Mouse (Mus musculus): ENCODE results near the gene Map3k12. TPM values are rescaled to one million over a fixed set of nuclear protein-coding genes. Genes with fewer than 3 reads are reported as not detected.

The Map3k12 gene
- 3.6 and 5.4 TPM in 2 replicates for polyA plus RNA-seq (2012; rRNA removed)

DNA sequence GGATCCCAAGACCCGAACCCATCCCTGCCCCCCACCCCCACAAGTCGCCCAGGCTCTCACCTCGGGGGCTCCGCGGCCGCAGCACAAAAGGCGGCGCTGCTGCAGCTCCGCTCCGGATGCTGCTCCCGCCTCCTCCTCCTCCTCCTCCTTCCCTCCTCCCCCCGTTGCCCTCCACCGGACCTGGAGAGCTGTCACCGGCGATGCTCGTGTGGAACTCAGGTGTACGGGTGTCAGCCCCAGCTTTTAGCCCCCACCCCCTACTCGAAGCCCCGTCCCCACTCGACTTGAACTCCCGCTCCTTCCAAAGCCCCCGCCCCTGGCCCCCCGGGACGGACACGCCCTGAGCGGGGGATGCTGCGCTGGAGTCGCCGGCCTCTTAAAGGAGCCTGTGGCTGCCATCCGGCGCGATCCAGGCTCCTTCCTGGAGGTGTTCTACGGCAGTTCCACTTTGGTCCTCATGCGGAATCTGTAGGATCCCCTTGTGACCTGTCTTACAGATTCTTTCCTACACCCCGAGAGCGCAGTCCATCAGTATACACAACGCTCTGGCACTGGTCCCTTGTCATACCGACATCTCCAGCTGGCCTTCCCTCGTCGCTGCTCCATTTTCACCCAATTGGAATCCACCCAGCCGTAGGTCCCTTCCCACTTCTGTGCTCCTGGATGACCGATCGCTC is at the start of gene Map3k12:
Map3k12 (minus strand) TSS at position 337 of the 677 bp plus-strand sequence.

DNA sequence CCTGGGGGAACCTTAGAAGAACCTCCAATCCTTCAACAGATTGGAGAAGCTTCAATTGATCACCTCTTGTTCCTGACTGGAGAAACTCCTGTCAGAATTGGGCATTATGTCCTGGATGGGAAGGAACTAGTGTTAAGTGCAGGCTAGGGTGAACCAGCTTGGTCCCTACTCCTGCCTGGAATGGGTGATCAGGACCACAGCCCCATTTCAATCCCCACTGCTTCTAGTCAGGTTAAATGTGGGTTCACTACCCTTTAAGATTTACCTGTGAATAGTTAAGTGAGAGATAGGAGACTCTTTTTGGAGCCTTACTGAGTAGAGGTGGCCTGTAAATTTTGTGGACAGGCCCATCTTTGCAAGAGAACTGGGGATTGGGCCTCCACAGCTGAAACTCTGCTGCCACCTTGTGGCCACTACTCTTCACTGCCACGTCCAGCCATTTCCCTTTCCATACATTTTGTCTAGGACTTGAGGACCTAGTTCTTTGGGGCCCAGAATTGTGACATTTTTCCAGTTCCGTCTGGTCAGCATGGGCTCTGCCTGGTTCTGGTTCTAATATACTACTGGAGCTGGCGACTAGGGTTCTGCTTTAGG is 8.1 kb upstream of the Map3k12 start, which contains the start of gene Npff:
Npff (minus strand) TSS at position 51 of the 594 bp plus-strand sequence.

DNA sequence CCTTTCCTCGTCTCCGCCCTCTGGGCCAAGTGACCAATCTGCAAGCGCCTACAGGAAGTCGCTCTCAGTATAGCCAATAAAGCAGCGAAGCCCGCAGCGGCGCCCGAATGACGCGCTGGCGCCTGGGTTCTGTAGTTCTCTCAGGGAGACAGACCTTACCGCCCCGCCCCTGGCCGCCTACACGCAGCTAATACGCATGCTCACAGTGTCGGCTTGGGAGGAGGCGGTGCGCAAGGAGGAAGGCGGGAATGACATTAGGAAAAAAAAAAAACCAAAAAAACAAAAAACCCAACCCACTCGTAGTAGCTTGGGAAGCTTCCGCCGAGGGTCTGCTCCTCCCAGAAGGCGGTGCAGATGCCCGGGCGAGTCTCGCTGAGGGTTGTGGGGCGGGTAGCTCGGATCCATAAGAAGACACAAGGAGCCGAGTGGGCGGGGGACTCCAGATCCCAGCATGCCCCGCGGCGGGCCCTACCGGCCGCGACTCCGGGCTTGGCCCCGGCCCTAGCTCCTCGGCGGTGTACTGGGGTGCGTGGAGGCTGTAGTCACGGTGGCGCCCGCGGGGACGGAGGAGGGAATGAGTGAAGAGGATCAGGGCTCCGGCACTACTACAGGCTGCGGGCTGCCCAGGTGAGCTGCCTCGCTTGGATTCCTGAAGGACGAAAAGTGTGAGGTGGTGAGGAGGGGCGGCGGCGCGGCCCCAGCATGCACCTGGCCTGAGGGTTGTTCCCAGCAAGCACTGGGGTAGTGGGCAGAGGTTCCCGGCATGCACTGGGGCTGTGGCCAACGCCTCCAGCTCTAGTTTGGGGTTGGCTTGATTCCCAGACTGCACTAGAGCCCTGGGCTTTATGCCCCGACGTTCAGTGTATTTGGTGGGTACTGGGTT is 1.4 kb upstream of the Map3k12 start, which contains the start of gene Tarbp2:
Tarbp2 (plus strand) TSS at position 217 of the 883 bp plus-strand sequence.

DNA sequence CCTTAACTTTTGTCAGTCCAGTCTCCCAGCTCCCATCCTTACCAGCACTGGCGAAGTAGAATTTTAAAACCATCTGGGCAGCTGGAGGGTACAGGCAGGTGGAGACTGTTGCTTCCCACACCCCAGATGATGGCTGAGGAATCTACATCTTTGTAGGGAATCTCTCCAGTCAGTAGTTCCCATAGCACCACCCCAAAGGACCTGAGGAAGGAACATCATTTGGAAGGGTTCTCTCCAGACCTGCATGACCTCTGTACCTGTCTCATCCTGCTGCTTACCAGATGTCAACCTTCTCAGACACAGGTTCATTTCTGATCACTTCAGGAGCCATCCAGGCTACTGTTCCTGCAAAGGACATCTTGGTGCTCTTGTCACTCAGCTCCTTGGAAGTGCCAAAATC is 13.4 kb downstream of the Map3k12 start, which contains the start of gene Gm10337:
Gm10337 (plus strand) TSS at position 276 of the 400 bp plus-strand sequence.

DNA sequence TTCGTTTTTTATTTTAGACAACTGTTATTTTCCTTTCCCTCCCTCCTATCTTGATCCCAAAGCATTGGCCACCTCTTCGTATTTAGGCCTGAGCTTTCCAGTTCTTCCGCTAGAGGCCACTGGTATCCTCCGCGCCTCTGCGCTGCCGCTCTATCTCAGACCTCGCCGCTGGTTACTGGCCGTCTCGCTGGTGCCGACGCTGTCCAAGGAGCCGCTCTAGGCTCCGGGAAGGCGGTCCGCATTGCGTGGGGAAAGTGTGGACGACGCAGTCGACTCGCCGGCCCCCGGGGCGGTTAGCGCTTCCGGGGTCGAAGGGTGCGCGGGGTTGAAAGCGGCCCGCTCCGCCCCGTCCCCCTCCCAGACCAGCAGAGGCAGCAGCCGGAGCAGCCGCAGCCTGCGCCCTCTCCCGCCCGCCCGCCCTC is 46.7 kb downstream of the Map3k12 start, which contains the start of gene Pcbp2:
Pcbp2 (plus strand) TSS at position 357 of the 422 bp plus-strand sequence.

DNA sequence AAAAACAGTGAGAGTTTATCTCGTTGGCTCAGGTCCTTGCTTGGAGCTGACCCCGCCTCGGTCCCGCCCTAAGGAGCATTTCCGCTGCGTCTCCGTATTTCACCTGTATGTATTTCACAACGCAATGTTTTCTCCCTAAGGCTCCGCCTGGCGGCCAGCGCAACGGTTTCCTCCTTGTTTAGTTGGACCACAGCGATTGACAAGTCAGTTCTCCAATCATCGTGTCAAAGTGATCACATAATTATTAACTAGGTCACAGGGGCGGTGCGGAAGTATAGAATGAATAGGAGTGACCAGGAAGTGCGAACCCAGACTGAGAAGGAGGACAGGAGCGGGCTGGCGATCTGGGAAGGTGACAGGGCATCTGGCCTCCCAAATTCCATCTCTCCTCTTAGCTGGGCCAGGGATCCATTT is 58.0 kb downstream of the Map3k12 start, which contains the start of gene Prr13:
Prr13 (plus strand) TSS at position 125 of the 414 bp plus-strand sequence.

Other genes with a start within 250 kb of the Map3k12 start
- 0.08 and 0.09 TPM in 2 replicates for gene Gm9918, start 246.5 kb downstream of the Map3k12 start, polyA plus RNA-seq (2012; rRNA removed)
- 79.3 and 113 TPM in 2 replicates for gene Mfsd5, start 237.6 kb downstream of the Map3k12 start, polyA plus RNA-seq (2012; rRNA removed)
- gene Espl1, start 220.8 kb downstream of the Map3k12 start, polyA plus RNA-seq (2012; rRNA removed) = 6.9 and 7.9 TPM in 2 replicates
- 37.2 and 55.3 TPM in 2 replicates for gene Pfdn5, start 190.9 kb downstream of the Map3k12 start, polyA plus RNA-seq (2012; rRNA removed)
- gene Myg1, start 185.4 kb downstream of the Map3k12 start, polyA plus RNA-seq (2012; rRNA removed) = 48.5 and 54.2 TPM in 2 replicates
- 33.2 and 35.7 TPM in 2 replicates for gene Aaas, start 166.3 kb downstream of the Map3k12 start, polyA plus RNA-seq (2012; rRNA removed)
- 0.15 and 0.23 TPM in 2 replicates for gene Sp7, start 149.9 kb downstream of the Map3k12 start, polyA plus RNA-seq (2012; rRNA removed)
- gene Sp1, start 110.9 kb downstream of the Map3k12 start, polyA plus RNA-seq (2012; rRNA removed) = 14.2 and 15.0 TPM in 2 replicates
- 4.2 and 14.1 TPM in 2 replicates for gene Amhr2, start 71.7 kb downstream of the Map3k12 start, polyA plus RNA-seq (2012; rRNA removed)
- gene Prr13, start 58.0 kb downstream of the Map3k12 start, polyA plus RNA-seq (2012; rRNA removed) = 483 and 710 TPM in 2 replicates
- 357 and 368 TPM in 2 replicates for gene Pcbp2, start 46.5 kb downstream of the Map3k12 start, polyA plus RNA-seq (2012; rRNA removed)
- gene Gm10337, start 13.3 kb downstream of the Map3k12 start, polyA plus RNA-seq (2012; rRNA removed) = not detected in 2 replicates
- 72.6 and 84.8 TPM in 2 replicates for gene Tarbp2, start 1.1 kb upstream of the Map3k12 start, polyA plus RNA-seq (2012; rRNA removed)
- 3.3 and 3.7 TPM in 2 replicates for gene Npff, start 7.9 kb upstream of the Map3k12 start, polyA plus RNA-seq (2012; rRNA removed)
- 0.14 TPM in 1 of 2 replicates, not detected in the other for gene Gm28047, start 108.0 kb upstream of the Map3k12 start, polyA plus RNA-seq (2012; rRNA removed)
- gene Atf7, start 108.4 kb upstream of the Map3k12 start, polyA plus RNA-seq (2012; rRNA removed) = 37.3 and 48.6 TPM in 2 replicates
- 491 and 570 TPM in 2 replicates for gene Atp5g2, start 155.3 kb upstream of the Map3k12 start, polyA plus RNA-seq (2012; rRNA removed)
- gene Calcoco1, start 205.1 kb upstream of the Map3k12 start, polyA plus RNA-seq (2012; rRNA removed) = 26.0 and 26.5 TPM in 2 replicates

Data from colon, adult 2 months (tissue).